Mouse (Mus musculus) heart, embryonic 13.5 days (tissue): ENCODE data around the gene Ramp2. TPM values are rescaled to one million over a fixed set of nuclear protein-coding genes. Genes with fewer than 3 reads are reported as not detected.

Experiments
- ATAC-seq: fragments of 200-750 bp; cut with Nextera tagmentation; 2 replicates; pipeline ENCODE4 v1.8.0; 2017; ENCODE audit warnings: moderate TSS enrichment; ENCODE audit not compliant: insufficient number of reproducible peaks, low FRiP score, low TSS enrichment; ENCODE audit errors: extremely low read depth
- H3K27ac ChIP-seq: fragments of 300-500 bp; sonication (generic); replicated peaks from 2 replicates; pipeline ENCODE4 v1.5.1; 2015; ENCODE audit warnings: moderate library complexity, mild to moderate bottlenecking, inconsistent platforms
- H3K27me3 ChIP-seq: fragments of 300-500 bp; sonication (generic); replicated peaks from 2 replicates; pipeline ENCODE4 v1.6.1; 2015; ENCODE audit warnings: mild to moderate bottlenecking, inconsistent platforms
- H3K36me3 ChIP-seq: fragments of 300-500 bp; sonication (generic); 2 replicates; pipeline ENCODE4 v1.6.1; 2015; ENCODE audit warnings: mild to moderate bottlenecking, inconsistent platforms
- H3K4me1 ChIP-seq: fragments of 300-500 bp; sonication (generic); 2 replicates; pipeline ENCODE4 v1.6.1; 2015; ENCODE audit warnings: inconsistent platforms
- H3K4me2 ChIP-seq: fragments of 300-500 bp; sonication (generic); 2 replicates; pipeline ENCODE4 v1.6.1; 2015; ENCODE audit warnings: inconsistent platforms, mild to moderate bottlenecking, moderate library complexity
- H3K4me3 ChIP-seq: fragments of 300-500 bp; sonication (generic); 2 replicates; pipeline ENCODE4 v1.5.1; 2015; ENCODE audit warnings: moderate library complexity, mild to moderate bottlenecking, inconsistent platforms
- H3K9ac ChIP-seq: fragments of 300-500 bp; sonication (generic); 2 replicates; pipeline ENCODE4 v1.6.1; 2015; ENCODE audit warnings: inconsistent platforms, mild to moderate bottlenecking, moderate library complexity
- H3K9me3 ChIP-seq: fragments of 300-500 bp; sonication (generic); 2 replicates; pipeline ENCODE4 v1.6.1; 2016; ENCODE audit warnings: inconsistent platforms
- WGBS: fragments of 180-500 bp; shearing (Covaris S2); methylation state at CpG from one replicate; pipeline ENCODE4 v1.1.7; 2015; ENCODE audit warnings: mixed read lengths; 5-methylcytosine and 5-hydroxymethylcytosine counted together
- polyA plus RNA-seq: library from polyadenylated mRNA; unstranded; fragments of >200 nt; fragmentation: Nextera tagmentation; extraction: Ambion mirVana; gene quantifications from 2 replicates; pipeline ENCODE4 v1.2.1, GENCODE M21; 2015

Gene Ramp2
- polyA plus RNA-seq, 1 experiment from 2014 or later = 210 TPM

GRCm38 (mm10) chr11:101225331-101226064 lies 20.3 kb upstream of the Ramp2 start:
- H3K36me3 ChIP-seq = no peaks in the 10 kb centered on the region
- no peak for ATAC-seq
- peak overlapping the region; percentile 91 for H3K9ac ChIP-seq
- H3K4me2 ChIP-seq = peak overlapping the region; percentile 80
- WGBS = 15% methylated on average over 25 of the region's 25 CpGs
- no peaks in the 10 kb centered on the region for H3K9me3 ChIP-seq
- peak overlapping the region; percentile 83 for H3K4me3 ChIP-seq
- H3K27me3 ChIP-seq = peaks cover 6% of the 10 kb centered on the region; the same call in 1 of the 2 replicates
- H3K4me1 ChIP-seq = peaks cover 31% of the 10 kb centered on the region
- H3K27ac ChIP-seq = peak overlapping the region; percentile 78

GRCm38 (mm10) chr11:101226065-101226701 lies 19.6 kb upstream of the Ramp2 start, which contains the start of gene Ezh1:
Ezh1 (minus strand) TSS chr11:101226463.
- Histone ChIP-seq H3K9me3 (no peaks in the 10 kb centered on the region), H3K9ac (peak within 1 kb of the TSS; percentile 91), H3K4me1 (peaks cover 33% of the 10 kb centered on the region), H3K27me3 (peaks cover 8% of the 10 kb centered on the region; the same call in 1 of the 2 replicates), H3K4me3 (peak within 1 kb of the TSS; percentile 83), H3K4me2 (peak within 1 kb of the TSS; percentile 80), H3K27ac (peak within 1 kb of the TSS; percentile 78), H3K36me3 (no peaks in the 10 kb centered on the region)
- under 1% methylated on average over 56 of the region's 56 CpGs for WGBS
- ATAC-seq = peak; percentile 91

GRCm38 (mm10) chr11:101229361-101229900 lies 16.4 kb upstream of the Ramp2 start:
- Histone ChIP-seq H3K27me3 (peaks cover 8% of the 10 kb centered on the region; the same call in 1 of the 2 replicates), H3K4me3 (no peak overlapping the region), H3K4me2 (no peak overlapping the region), H3K9ac (no peak overlapping the region), H3K9me3 (no peaks in the 10 kb centered on the region), H3K36me3 (no peaks in the 10 kb centered on the region), H3K27ac (peak overlapping the region; percentile 95), H3K4me1 (peaks cover 41% of the 10 kb centered on the region)
- 21% methylated on average over 8 of the region's 8 CpGs for WGBS
- no peak for ATAC-seq

- no peak overlapping the region for H3K4me3 ChIP-seq
- H3K4me1 ChIP-seq = peaks cover 39% of the 10 kb centered on the region
- peak overlapping the region; percentile 58; the same call in 1 of the 2 replicates for H3K4me2 ChIP-seq
- no peak for ATAC-seq
- H3K9me3 ChIP-seq = no peaks in the 10 kb centered on the region
- 18% methylated on average over 2 of the region's 2 CpGs for WGBS
- H3K27ac ChIP-seq = peak overlapping the region; percentile 95
- no peak overlapping the region for H3K9ac ChIP-seq
- H3K27me3 ChIP-seq = peaks cover 8% of the 10 kb centered on the region; the same call in 1 of the 2 replicates
- no peaks in the 10 kb centered on the region for H3K36me3 ChIP-seq
These were observed 15.7 kb upstream of the Ramp2 start for GRCm38 (mm10) chr11:101230061-101230511.

DNA sequence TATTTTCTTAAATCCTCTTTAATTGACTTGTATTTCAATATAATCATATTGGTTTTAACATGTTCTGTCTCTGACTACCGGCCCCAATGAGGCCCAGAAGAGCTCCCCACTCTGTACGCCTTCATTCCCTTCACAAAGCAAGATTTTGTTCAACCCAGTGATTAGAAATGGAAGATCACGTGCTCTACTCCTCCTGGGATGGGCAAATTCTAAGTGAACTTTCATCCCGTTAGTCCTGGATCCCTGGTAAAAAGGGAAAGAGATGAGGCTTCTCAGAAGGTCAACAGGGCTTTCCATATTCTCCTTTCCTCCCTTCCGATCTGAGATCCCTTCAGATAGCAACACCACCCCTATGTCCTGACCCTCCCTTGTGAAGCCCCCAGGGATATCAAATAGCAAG lies 15.3 kb upstream of the Ramp2 start:
- H3K27ac ChIP-seq = peak overlapping the region; percentile 95
- no peak for ATAC-seq
- no peaks in the 10 kb centered on the region for H3K9me3 ChIP-seq
- peak overlapping the region; percentile 58 for H3K4me2 ChIP-seq
- no peaks in the 10 kb centered on the region for H3K36me3 ChIP-seq
- no peak overlapping the region for H3K4me3 ChIP-seq
- H3K9ac ChIP-seq = peak overlapping the region; percentile 71; the same call in 1 of the 2 replicates
- peaks cover 35% of the 10 kb centered on the region for H3K4me1 ChIP-seq
- WGBS = 28% methylated on average over 5 of the region's 5 CpGs
- peaks cover 8% of the 10 kb centered on the region; the same call in 1 of the 2 replicates for H3K27me3 ChIP-seq

GRCm38 (mm10) chr11:101230991-101231871 lies 14.6 kb upstream of the Ramp2 start:
- Histone ChIP-seq H3K27ac (peak overlapping the region; percentile 95), H3K4me2 (peak overlapping the region; percentile 58), H3K9ac (peak overlapping the region; percentile 71), H3K36me3 (no peaks in the 10 kb centered on the region), H3K9me3 (no peaks in the 10 kb centered on the region), H3K4me3 (peak overlapping the region; percentile 27), H3K27me3 (peaks cover 8% of the 10 kb centered on the region; the same call in 1 of the 2 replicates), H3K4me1 (peaks cover 34% of the 10 kb centered on the region)
- WGBS = 9% methylated on average over 18 of the region's 18 CpGs
- ATAC-seq = no peak

DNA sequence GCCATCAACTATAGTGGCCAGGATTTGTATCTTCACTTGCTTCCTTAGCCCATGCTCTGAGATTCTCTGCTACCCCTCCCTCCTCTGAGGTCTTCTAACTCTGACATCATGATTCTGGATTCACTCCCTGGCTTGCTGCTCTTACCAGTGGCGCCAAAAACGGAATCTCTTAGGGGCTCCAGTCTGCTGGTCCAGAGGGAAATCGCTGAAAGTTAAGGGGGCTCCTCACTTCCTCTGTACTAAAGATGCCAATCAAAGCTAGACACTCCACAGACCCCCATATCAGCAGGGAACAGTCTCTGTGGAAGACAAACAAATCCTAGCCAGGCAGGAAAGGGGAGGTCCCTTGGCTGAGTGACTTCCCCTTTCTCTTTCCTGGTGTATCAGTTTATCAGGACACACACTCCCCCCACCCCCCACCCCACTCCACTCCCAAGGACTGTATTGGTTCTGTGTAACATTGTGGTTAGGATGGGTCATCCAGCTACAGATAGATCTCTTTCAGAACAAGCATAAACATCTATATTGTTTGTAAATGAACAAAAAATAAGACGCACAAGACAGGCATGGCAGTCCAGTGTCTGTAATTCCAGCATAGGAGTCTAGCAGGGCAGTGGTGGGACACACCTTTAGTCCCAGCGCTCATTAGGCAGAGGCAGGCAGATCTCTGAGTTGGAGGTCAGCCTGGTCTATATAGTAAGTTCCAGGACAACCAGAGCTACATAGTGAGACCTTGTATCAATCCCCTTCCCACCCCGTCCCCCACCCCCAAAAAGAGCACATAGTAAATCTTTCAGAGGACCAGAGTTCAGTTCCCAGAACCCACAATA lies 13.6 kb upstream of the Ramp2 start:
- Histone ChIP-seq H3K27ac (peak overlapping the region; percentile 95), H3K4me1 (peaks cover 31% of the 10 kb centered on the region), H3K4me2 (peak overlapping the region; percentile 58), H3K4me3 (peak overlapping the region; percentile 27), H3K27me3 (peaks cover 8% of the 10 kb centered on the region; the same call in 1 of the 2 replicates), H3K36me3 (no peaks in the 10 kb centered on the region), H3K9me3 (no peaks in the 10 kb centered on the region), H3K9ac (peak overlapping the region; percentile 71)
- 42% methylated on average over 6 of the region's 6 CpGs for WGBS
- ATAC-seq = peak; percentile 59

- no peak for ATAC-seq
- H3K9me3 ChIP-seq = no peaks in the 10 kb centered on the region
- no peak overlapping the region for H3K9ac ChIP-seq
- H3K27me3 ChIP-seq = 0 out of 2 replicates have a peak, but pooled peaks cover 8% of the 10 kb centered on the region
- peaks cover 40% of the 10 kb centered on the region for H3K4me1 ChIP-seq
- H3K4me2 ChIP-seq = no peak overlapping the region
- no peak overlapping the region for H3K4me3 ChIP-seq
- 66% methylated on average over 1 of the region's 1 CpGs for WGBS
- no peak overlapping the region for H3K27ac ChIP-seq
- no peaks in the 10 kb centered on the region for H3K36me3 ChIP-seq
These were observed 12.6 kb upstream of the Ramp2 start for GRCm38 (mm10) chr11:101233240-101233639.

DNA sequence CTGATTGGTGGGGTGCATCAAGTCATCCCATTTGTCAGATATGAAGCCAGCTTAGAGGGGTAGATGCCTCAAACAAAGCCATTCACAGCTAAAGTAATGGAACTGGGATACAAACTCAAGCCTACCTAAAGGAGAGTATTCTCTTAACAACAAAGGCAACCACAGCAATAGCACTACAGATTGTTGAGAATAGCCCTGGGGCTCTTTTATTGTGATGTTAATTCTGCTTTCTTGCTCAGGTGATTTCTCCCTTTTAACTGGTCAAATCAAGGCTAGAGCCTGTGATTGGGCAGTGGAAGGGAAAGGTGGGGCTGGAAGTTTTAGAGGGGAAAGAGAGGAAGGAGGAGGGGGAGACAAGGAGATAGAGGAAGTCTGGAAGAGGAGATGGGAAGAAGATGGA lies 11.7 kb upstream of the Ramp2 start:
- H3K4me2 ChIP-seq = no peak overlapping the region
- ATAC-seq = no peak
- H3K9me3 ChIP-seq = no peaks in the 10 kb centered on the region
- H3K4me3 ChIP-seq = no peak overlapping the region
- 0 out of 2 replicates have a peak, but pooled peaks cover 7% of the 10 kb centered on the region for H3K27me3 ChIP-seq
- H3K36me3 ChIP-seq = no peaks in the 10 kb centered on the region
- peaks cover 40% of the 10 kb centered on the region for H3K4me1 ChIP-seq
- H3K27ac ChIP-seq = no peak overlapping the region
- H3K9ac ChIP-seq = no peak overlapping the region

DNA sequence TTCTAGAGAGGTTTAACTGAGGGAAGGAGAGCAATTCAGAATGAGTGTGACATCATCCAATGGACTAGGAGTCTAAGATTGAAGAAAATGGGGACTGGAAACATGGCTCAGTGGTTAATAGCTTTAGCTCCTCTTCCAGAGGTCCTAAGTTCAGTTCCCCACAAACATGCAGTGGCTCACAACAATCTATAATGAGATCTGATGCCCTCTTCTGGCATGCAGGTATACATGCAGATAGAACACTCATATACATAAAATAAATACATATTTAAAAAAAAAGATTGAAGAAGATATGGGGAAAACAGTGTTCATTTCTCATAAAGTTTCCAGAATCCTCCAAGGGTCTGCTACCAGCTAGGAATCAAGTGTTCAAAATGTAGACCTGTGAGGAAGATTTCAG lies 10.4 kb upstream of the Ramp2 start:
- no peak overlapping the region for H3K4me3 ChIP-seq
- no peak overlapping the region for H3K27ac ChIP-seq
- ATAC-seq = no peak
- H3K4me2 ChIP-seq = no peak overlapping the region
- no peak overlapping the region for H3K9ac ChIP-seq
- H3K4me1 ChIP-seq = peaks cover 27% of the 10 kb centered on the region
- no peaks in the 10 kb centered on the region for H3K36me3 ChIP-seq
- 0 out of 2 replicates have a peak, but pooled peaks cover 2% of the 10 kb centered on the region for H3K27me3 ChIP-seq
- H3K9me3 ChIP-seq = no peaks in the 10 kb centered on the region
